Mouse (Mus musculus) liver, embryonic 15.5 days (tissue): Measurements from ENCODE around the gene Gps2. TPM values are rescaled to one million over a fixed set of nuclear protein-coding genes. Genes with fewer than 3 reads are reported as not detected.

Source experiments
- ATAC-seq: fragments of 200-750 bp; cut with Nextera tagmentation; 2 replicates; pipeline ENCODE4 v1.8.0; 2017; ENCODE audit warnings: moderate number of reproducible peaks, mild to moderate bottlenecking, moderate library complexity; ENCODE audit not compliant: insufficient read depth
- H3K27ac ChIP-seq: fragments of 300-500 bp; sonication (generic); replicated peaks from 2 replicates; pipeline ENCODE4 v1.5.1; 2015; ENCODE audit warnings: mild to moderate bottlenecking, inconsistent platforms
- H3K27me3 ChIP-seq: fragments of 300-500 bp; sonication (generic); 2 replicates; pipeline ENCODE4 v1.6.1; 2015; ENCODE audit warnings: mild to moderate bottlenecking, inconsistent platforms
- H3K36me3 ChIP-seq: fragments of 300-500 bp; sonication (generic); replicated peaks from 2 replicates; pipeline ENCODE4 v1.6.1; 2015; ENCODE audit warnings: moderate library complexity, mild to moderate bottlenecking, inconsistent platforms
- H3K4me1 ChIP-seq: fragments of 300-500 bp; sonication (generic); replicated peaks from 2 replicates; pipeline ENCODE4 v1.6.1; 2015; ENCODE audit warnings: inconsistent platforms
- H3K4me2 ChIP-seq: fragments of 300-500 bp; sonication (generic); 2 replicates; pipeline ENCODE4 v1.6.1; 2015; ENCODE audit warnings: moderate library complexity, mild to moderate bottlenecking, inconsistent platforms
- H3K4me3 ChIP-seq: fragments of 300-500 bp; sonication (generic); replicated peaks from 2 replicates; pipeline ENCODE4 v1.5.1; 2015; ENCODE audit warnings: mild to moderate bottlenecking, inconsistent platforms
- H3K9ac ChIP-seq: fragments of 300-500 bp; sonication (generic); 2 replicates; pipeline ENCODE4 v1.6.1; 2015; ENCODE audit warnings: moderate library complexity, mild to moderate bottlenecking, inconsistent platforms
- H3K9me3 ChIP-seq: fragments of 300-500 bp; sonication (generic); replicated peaks from 2 replicates; pipeline ENCODE4 v1.6.1; 2016; ENCODE audit warnings: inconsistent platforms
- WGBS: fragments of 180-500 bp; shearing (Covaris S2); methylation state at CpG from one replicate; pipeline ENCODE4 v1.1.7; 2015; ENCODE audit warnings: mixed read lengths; ENCODE audit not compliant: insufficient replicate concordance; 5-methylcytosine and 5-hydroxymethylcytosine counted together
- polyA plus RNA-seq: library from polyadenylated mRNA; unstranded; fragments of >200 nt; fragmentation: Nextera tagmentation; extraction: Ambion mirVana; gene quantifications from 2 replicates; pipeline ENCODE4 v1.2.1, GENCODE M21; 2015

The Gps2 gene
- 90.6 and 98.4 TPM in 2 replicates for polyA plus RNA-seq

GRCm38 (mm10) chr11:69913554-69914371, at the start of gene Gps2:
TSS of gene Gps2 (plus strand) at chr11:69913888.
- peak; percentile 67 for ATAC-seq

GRCm38 (mm10) chr11:69864138-69864860, 49.4 kb upstream of the Gps2 start:
- Histone ChIP-seq H3K27me3 (peaks cover 7% of the 10 kb centered on the region; the same call in 1 of the 2 replicates), H3K36me3 (no peaks in the 10 kb centered on the region), H3K9me3 (no peaks in the 10 kb centered on the region), H3K4me2 (peak overlapping the region; percentile 48), H3K4me1 (peaks cover 59% of the 10 kb centered on the region), H3K27ac (peak overlapping the region; percentile 81), H3K9ac (peak overlapping the region; percentile 22), H3K4me3 (no peak overlapping the region)
- ATAC-seq, result peak; percentile 51; the same call in 1 of the 2 replicates
- 23% methylated on average over 8 of the region's 8 CpGs for WGBS

More at GRCm38 (mm10) chr11:69913554-69914371, at the start of gene Gps2:
- Histone ChIP-seq H3K27ac (peak within 1 kb of the TSS; percentile 97), H3K4me3 (peak within 1 kb of the TSS; percentile 86), H3K27me3 (no peaks in the 10 kb centered on the region), H3K9ac (peak within 1 kb of the TSS; percentile 90), H3K9me3 (no peaks in the 10 kb centered on the region), H3K4me2 (peak within 1 kb of the TSS; percentile 90), H3K36me3 (peaks cover 88% of the 10 kb centered on the region), H3K4me1 (peaks cover 56% of the 10 kb centered on the region)
- 1% methylated on average over 61 of the region's 61 CpGs for WGBS

- no peaks in the 10 kb centered on the region for H3K36me3 ChIP-seq
- peak overlapping the region; percentile 81; the same call in 1 of the 2 replicates for H3K27ac ChIP-seq
- H3K27me3 ChIP-seq, result no peaks in the 10 kb centered on the region
- no peaks in the 10 kb centered on the region for H3K9me3 ChIP-seq
- peaks cover 62% of the 10 kb centered on the region for H3K4me1 ChIP-seq
- no peak overlapping the region for H3K4me2 ChIP-seq
- H3K4me3 ChIP-seq, result no peak overlapping the region
- 80% methylated on average over 9 of the region's 9 CpGs for WGBS
- ATAC-seq, result no peak
- H3K9ac ChIP-seq, result no peak overlapping the region
These were observed 48.1 kb upstream of the Gps2 start for GRCm38 (mm10) chr11:69865561-69865960.

DNA sequence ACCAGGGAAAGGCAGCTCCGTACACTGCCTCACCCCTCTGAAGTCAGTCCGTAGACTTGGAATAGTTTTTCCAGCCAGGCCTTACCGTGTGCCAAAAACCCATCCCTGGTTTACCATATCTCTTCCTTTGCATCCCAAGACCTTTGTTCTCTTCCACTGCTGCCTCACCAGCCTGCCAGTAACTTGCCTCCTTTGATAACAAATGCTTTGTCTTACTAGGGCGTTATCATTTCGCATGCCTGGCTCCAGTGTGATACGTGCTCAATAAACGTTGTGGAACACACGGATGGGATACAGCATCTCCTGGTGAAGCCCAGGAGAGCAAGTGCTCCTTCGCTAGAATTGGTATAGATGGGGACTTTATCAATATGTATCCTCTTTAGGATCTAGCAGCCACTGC, 46.4 kb upstream of the Gps2 start:
- 31% methylated on average over 9 of the region's 9 CpGs for WGBS
- Histone ChIP-seq H3K27ac (peak overlapping the region; percentile 48), H3K9me3 (no peaks in the 10 kb centered on the region), H3K36me3 (no peaks in the 10 kb centered on the region), H3K4me3 (no peak overlapping the region), H3K27me3 (no peaks in the 10 kb centered on the region), H3K4me1 (peaks cover 68% of the 10 kb centered on the region), H3K9ac (no peak overlapping the region), H3K4me2 (no peak overlapping the region; the same call in 1 of the 2 replicates)
- ATAC-seq, result peak; percentile 60

DNA sequence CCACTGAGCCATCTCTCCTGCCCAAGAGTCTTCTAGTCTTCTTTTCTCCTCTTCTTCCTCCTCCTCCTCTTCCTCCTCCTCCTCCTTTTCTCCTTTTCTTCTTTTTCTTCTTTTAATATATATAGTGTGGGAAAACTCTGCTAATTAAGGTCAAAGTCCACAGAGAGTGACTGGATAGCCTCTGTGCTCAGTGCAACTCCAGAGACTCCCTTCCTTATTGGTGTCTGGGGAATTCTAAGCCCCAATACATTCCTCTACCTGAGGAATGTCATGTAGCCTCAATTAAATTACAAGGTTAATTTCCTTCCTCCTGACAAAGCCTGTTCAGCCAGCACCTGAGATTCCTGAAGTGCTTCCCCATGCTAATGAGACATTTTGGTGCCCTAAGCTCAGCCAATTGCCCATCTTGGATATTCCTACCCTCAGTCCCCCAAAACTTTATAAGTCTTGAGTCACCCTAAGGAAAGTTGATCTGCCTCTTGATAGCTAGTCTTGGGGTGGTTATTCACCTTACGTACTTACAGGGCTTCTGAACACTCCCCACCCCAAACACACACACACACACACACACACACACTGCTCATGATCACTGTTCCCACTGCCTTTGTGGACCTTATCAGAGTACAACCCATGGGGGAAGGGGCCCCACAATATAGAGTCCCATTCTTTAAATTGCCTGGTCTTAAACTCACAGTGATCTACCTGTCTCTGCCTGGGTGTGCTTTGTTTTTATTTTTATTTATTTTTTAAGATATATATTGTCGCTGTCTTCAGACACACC, 43.2 kb upstream of the Gps2 start:
- WGBS, result 57% methylated on average over 2 of the region's 2 CpGs
- H3K9me3 ChIP-seq, result no peaks in the 10 kb centered on the region
- ATAC-seq, result no peak
- peaks cover 54% of the 10 kb centered on the region for H3K4me1 ChIP-seq
- H3K36me3 ChIP-seq, result no peaks in the 10 kb centered on the region
- H3K27ac ChIP-seq, result no peak overlapping the region
- H3K4me3 ChIP-seq, result no peak overlapping the region
- H3K4me2 ChIP-seq, result no peak overlapping the region
- H3K27me3 ChIP-seq, result no peaks in the 10 kb centered on the region
- no peak overlapping the region for H3K9ac ChIP-seq

GRCm38 (mm10) chr11:69871822-69872221, 41.9 kb upstream of the Gps2 start:
- ATAC-seq, result no peak
- Histone ChIP-seq H3K4me1 (peaks cover 57% of the 10 kb centered on the region), H3K4me3 (no peak overlapping the region), H3K4me2 (no peak overlapping the region), H3K27me3 (no peaks in the 10 kb centered on the region), H3K9ac (no peak overlapping the region), H3K27ac (no peak overlapping the region), H3K9me3 (no peaks in the 10 kb centered on the region), H3K36me3 (no peaks in the 10 kb centered on the region)
- 79% methylated on average over 7 of the region's 7 CpGs for WGBS

- peaks cover 57% of the 10 kb centered on the region for H3K4me1 ChIP-seq
- 73% methylated on average over 4 of the region's 4 CpGs for WGBS
- no peak overlapping the region for H3K9ac ChIP-seq
- 0 out of 2 replicates have a peak, but pooled peaks cover 3% of the 10 kb centered on the region for H3K27me3 ChIP-seq
- H3K4me2 ChIP-seq, result no peak overlapping the region
- ATAC-seq, result no peak
- no peaks in the 10 kb centered on the region for H3K36me3 ChIP-seq
- H3K27ac ChIP-seq, result no peak overlapping the region; the same call in 1 of the 2 replicates
- H3K4me3 ChIP-seq, result no peak overlapping the region
- H3K9me3 ChIP-seq, result no peaks in the 10 kb centered on the region
These were observed 41.2 kb upstream of the Gps2 start for GRCm38 (mm10) chr11:69872451-69872850.

DNA sequence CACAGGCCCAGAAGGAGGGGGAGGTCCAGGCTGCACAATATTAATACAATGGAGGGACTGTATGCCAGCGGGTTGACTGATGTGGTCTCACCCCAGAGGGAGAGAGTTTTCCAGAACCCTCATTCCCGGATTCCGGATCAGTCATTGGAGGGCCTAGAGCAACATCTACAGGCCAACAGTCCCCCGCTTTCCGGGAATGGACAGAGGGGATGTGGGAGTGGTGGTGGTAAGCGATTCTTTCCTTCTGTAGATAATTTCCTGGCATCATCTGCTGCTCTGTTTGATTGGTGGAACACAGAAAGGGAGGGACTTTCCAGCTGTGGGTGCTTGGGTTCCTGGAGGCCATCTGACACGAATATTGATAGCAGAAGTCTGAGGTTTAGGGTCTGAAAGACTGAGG, 37.5 kb upstream of the Gps2 start:
- Histone ChIP-seq H3K9ac (0 out of 2 replicates have a peak overlapping the region, but pooled peaks have one; percentile 12), H3K4me1 (peaks cover 71% of the 10 kb centered on the region), H3K9me3 (no peaks in the 10 kb centered on the region), H3K4me2 (0 out of 2 replicates have a peak overlapping the region, but pooled peaks have one; percentile 50), H3K36me3 (no peaks in the 10 kb centered on the region), H3K4me3 (no peak overlapping the region), H3K27me3 (0 out of 2 replicates have a peak, but pooled peaks cover 3% of the 10 kb centered on the region), H3K27ac (peak overlapping the region; percentile 61; the same call in 1 of the 2 replicates)
- ATAC-seq, result no peak
- 27% methylated on average over 7 of the region's 7 CpGs for WGBS

GRCm38 (mm10) chr11:69876867-69877266, 36.8 kb upstream of the Gps2 start:
- peak; percentile 19; the same call in 1 of the 2 replicates for ATAC-seq
- Histone ChIP-seq H3K4me3 (no peak overlapping the region), H3K36me3 (no peaks in the 10 kb centered on the region), H3K4me1 (peaks cover 78% of the 10 kb centered on the region), H3K27ac (peak overlapping the region; percentile 61; the same call in 1 of the 2 replicates), H3K4me2 (peak overlapping the region; percentile 50), H3K9ac (no peak overlapping the region), H3K9me3 (no peaks in the 10 kb centered on the region), H3K27me3 (0 out of 2 replicates have a peak, but pooled peaks cover 3% of the 10 kb centered on the region)
- 2% methylated on average over 12 of the region's 12 CpGs for WGBS

DNA sequence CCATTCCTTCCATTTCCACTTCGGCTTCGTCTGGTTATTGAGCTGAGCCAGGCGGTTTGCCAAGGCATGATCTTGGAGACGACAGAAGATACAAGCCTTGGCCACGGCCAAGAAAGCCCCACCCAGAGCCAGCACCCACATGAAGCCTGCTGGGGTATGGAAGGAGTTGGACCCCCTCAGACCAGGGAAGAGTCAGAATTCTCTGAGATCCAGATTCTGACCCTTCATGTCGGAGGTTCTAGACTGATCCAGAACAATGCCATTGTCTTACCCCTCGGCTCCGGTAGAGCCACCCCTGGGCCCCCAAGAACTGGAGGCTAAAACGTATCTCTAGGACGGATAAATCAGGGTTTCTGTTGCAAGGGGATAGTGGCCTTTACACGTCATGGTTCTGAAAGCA, 35.8 kb upstream of the Gps2 start, which contains the start of gene Tmem95:
TSS of gene Tmem95 (minus strand) at position 141 of the 400 bp plus-strand sequence.
- no peak for ATAC-seq
- H3K4me2 ChIP-seq, result peak within 1 kb of the TSS; percentile 97
- H3K4me3 ChIP-seq, result no peak within 1 kb of the TSS
- H3K27me3 ChIP-seq, result 0 out of 2 replicates have a peak, but pooled peaks cover 3% of the 10 kb centered on the region
- peak within 1 kb of the TSS; percentile 79 for H3K27ac ChIP-seq
- 76% methylated on average over 11 of the region's 11 CpGs for WGBS
- H3K9ac ChIP-seq, result no peak within 1 kb of the TSS
- H3K4me1 ChIP-seq, result peaks cover 83% of the 10 kb centered on the region
- H3K9me3 ChIP-seq, result no peaks in the 10 kb centered on the region
- no peaks in the 10 kb centered on the region for H3K36me3 ChIP-seq
